Mouse (Mus musculus) C2C12 (cell line): ENCODE data around the gene Heatr1. TPM values are rescaled to one million over a fixed set of nuclear protein-coding genes. Genes with fewer than 3 reads are reported as not detected.

ENCODE experiments used
- H3K27me3 ChIP-seq: one replicate; pipeline ENCODE4 v1.6.1; 2011; ENCODE audit not compliant: control insufficient read depth, insufficient read depth, insufficient read length
- H3K36me3 ChIP-seq: one replicate; pipeline ENCODE4 v1.6.1; 2011; ENCODE audit not compliant: control insufficient read depth, insufficient read depth
- H3K4me3 ChIP-seq: one replicate; pipeline ENCODE4 v1.5.1; 2011; ENCODE audit warnings: mild to moderate bottlenecking, control low read depth; ENCODE audit not compliant: poor library complexity, insufficient read depth, severe bottlenecking
- H3K79me2 ChIP-seq: one replicate; pipeline ENCODE4 v1.6.1; 2011; ENCODE audit not compliant: control insufficient read depth, insufficient read depth
- H3K79me3 ChIP-seq: one replicate; pipeline ENCODE4 v1.6.1; 2011; ENCODE audit warnings: low read depth, control low read depth
- H3ac ChIP-seq: one replicate; pipeline ENCODE3; 2011; ENCODE audit warnings: low read depth; ENCODE audit not compliant: control insufficient read depth, insufficient read length
- CEBPB ChIP-seq: IDR thresholded peaks from one replicate; pipeline ENCODE4 v1.6.1; 2011; ENCODE audit warnings: low read depth, mild to moderate bottlenecking, control low read depth, moderate library complexity
- CTCF ChIP-seq: IDR thresholded peaks from one replicate; pipeline ENCODE4 v1.5.1; 2011; ENCODE audit not compliant: control insufficient read depth, insufficient read depth, insufficient read length
- FOSL1 ChIP-seq: IDR thresholded peaks from one replicate; pipeline ENCODE4 v1.8.0; 2011; ENCODE audit warnings: mild to moderate bottlenecking, low read length; ENCODE audit not compliant: poor library complexity, insufficient read depth, severe bottlenecking
- MAX ChIP-seq: IDR thresholded peaks from one replicate; pipeline ENCODE4 v1.6.1; 2011; ENCODE audit warnings: mild to moderate bottlenecking, control low read depth
- MYOD1 ChIP-seq: IDR thresholded peaks from one replicate; pipeline ENCODE4 v1.6.1; 2011; ENCODE audit warnings: low read depth; ENCODE audit not compliant: control insufficient read depth, insufficient read length
- MYOG ChIP-seq: IDR thresholded peaks from one replicate; pipeline ENCODE4 v1.6.1; 2011; ENCODE audit not compliant: control insufficient read depth, insufficient read length; ENCODE audit errors: extremely low read depth
- USF1 ChIP-seq: IDR thresholded peaks from one replicate; pipeline ENCODE4 v1.6.1; 2011; ENCODE audit warnings: low read depth, mild to moderate bottlenecking, control low read depth, moderate library complexity
- polyA plus RNA-seq: library from polyadenylated mRNA; unstranded; fragments of >200 nt; fragmentation: generic; extraction: Trizol; gene quantifications from one replicate; pipeline ENCODE4 v1.2.1, GENCODE M21; 2012; ENCODE audit warnings: missing spikeins

Heatr1 gene
- polyA plus RNA-seq, 1 experiment = 27.6 TPM

DNA sequence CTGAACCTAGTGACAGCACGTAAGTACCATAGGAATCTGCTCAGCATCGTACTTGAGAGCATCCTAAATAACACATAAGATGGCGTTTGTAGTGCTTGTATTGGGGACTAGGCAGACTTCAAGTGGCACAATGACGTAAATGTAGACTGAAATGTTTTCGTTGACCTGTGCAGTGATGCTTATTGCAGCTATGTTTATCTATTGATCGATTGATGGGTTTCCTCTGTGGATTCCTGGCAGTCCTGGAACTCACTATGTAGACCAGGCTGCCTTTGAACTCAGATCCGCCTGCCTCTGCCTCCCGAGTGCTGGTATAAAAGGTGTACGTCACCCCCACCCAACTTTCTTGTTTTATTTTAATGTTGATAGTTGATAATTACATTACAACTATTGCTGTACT, 25.8 kb downstream of the Heatr1 start:
- H3K36me3 ChIP-seq = peaks cover 93% of the 10 kb centered on the region
- no peak overlapping the region for H3ac ChIP-seq
- H3K4me3 ChIP-seq = no peak overlapping the region
- H3K27me3 ChIP-seq = no peaks in the 10 kb centered on the region
- no peak for TF ChIP-seq MYOG
- no peak for TF ChIP-seq CEBPB
- TF ChIP-seq MYOD1 = no peak
- TF ChIP-seq FOSL1 = no peak
- TF ChIP-seq CTCF = no peak
- TF ChIP-seq MAX = no peak
- no peak for TF ChIP-seq USF1
- H3K79me3 ChIP-seq = no peaks in the 10 kb centered on the region
- no peaks in the 10 kb centered on the region for H3K79me2 ChIP-seq

DNA sequence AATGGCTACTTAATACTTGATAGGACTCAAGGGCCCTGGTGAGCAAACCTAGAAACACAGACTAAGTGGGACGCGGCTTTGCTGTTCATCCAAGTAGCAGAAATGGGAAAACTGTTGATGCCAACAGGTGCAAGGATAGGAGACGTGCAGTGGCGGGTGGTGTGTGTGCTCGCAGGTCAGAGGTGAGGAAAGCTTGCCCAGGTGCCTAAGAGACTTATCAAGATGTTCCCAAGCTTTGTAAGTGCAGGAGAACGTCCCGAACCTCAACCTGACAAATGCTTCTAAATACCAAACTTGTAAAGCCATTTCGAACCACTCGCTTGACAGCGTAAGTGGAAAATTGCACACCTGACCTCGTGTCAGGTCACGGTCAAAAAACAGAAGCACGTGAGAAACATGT, 33.7 kb downstream of the Heatr1 start:
- H3K4me3 ChIP-seq = no peak overlapping the region
- H3ac ChIP-seq = no peak overlapping the region
- H3K36me3 ChIP-seq = peaks cover 87% of the 10 kb centered on the region
- H3K79me3 ChIP-seq = no peaks in the 10 kb centered on the region
- no peaks in the 10 kb centered on the region for H3K79me2 ChIP-seq
- no peaks in the 10 kb centered on the region for H3K27me3 ChIP-seq
- TF ChIP-seq USF1 = no peak
- TF ChIP-seq MYOD1 = no peak

DNA sequence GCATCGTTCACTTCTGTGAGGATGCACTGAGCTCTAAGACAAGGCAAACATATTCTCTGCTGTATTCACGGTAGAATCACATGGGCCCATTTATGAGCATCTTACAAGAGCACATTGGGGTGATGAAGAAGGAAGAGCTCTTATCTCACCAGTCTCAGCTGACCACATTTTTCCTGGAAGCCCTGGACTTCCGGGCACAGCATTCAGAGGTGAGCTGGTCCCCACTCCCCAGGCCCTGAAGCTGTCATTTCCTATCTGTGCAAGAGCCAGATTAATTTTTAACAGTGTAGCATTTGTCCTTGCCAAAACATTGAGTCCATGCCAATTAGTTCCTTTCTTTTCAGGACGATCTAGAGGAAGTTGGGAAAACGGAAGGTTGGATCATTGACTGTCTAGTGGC, 39.0 kb downstream of the Heatr1 start:
- H3K36me3 ChIP-seq = peaks cover 94% of the 10 kb centered on the region
- H3K79me2 ChIP-seq = no peaks in the 10 kb centered on the region

DNA sequence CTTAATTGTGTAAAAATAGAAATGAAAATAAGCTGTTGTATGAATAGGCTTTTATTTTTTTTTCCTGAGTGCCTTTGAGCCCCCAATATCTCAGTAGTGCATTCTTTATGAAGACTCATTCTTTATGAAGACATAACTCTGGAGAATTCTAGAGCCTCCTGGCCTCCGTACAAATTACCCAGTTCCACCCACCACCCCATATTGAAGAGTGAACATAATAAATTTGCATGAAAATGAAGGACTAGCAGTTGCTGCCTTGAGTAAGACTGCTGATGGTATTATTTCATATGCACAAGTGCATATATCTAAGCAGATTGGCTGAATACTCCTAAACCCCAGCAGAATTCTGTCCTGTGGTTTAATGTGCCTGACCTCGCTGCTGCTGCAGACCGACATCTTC, 44.8 kb downstream of the Heatr1 start:
- TF ChIP-seq USF1 (no peak), MYOG (no peak), MAX (no peak), FOSL1 (no peak), MYOD1 (no peak), CTCF (no peak), CEBPB (no peak)
- H3ac ChIP-seq = no peak overlapping the region
- H3K4me3 ChIP-seq = no peak overlapping the region
- no peaks in the 10 kb centered on the region for H3K27me3 ChIP-seq
- peaks cover 81% of the 10 kb centered on the region for H3K36me3 ChIP-seq
- no peaks in the 10 kb centered on the region for H3K79me2 ChIP-seq
- H3K79me3 ChIP-seq = no peaks in the 10 kb centered on the region

More for the DNA sequence above, 39.0 kb downstream of the Heatr1 start:
- H3K27me3 ChIP-seq = no peaks in the 10 kb centered on the region
- no peaks in the 10 kb centered on the region for H3K79me3 ChIP-seq
- H3ac ChIP-seq = no peak overlapping the region
- TF ChIP-seq USF1 (no peak), MAX (no peak), MYOG (no peak), CTCF (no peak), MYOD1 (no peak), FOSL1 (no peak), CEBPB (no peak)
- no peak overlapping the region for H3K4me3 ChIP-seq

DNA sequence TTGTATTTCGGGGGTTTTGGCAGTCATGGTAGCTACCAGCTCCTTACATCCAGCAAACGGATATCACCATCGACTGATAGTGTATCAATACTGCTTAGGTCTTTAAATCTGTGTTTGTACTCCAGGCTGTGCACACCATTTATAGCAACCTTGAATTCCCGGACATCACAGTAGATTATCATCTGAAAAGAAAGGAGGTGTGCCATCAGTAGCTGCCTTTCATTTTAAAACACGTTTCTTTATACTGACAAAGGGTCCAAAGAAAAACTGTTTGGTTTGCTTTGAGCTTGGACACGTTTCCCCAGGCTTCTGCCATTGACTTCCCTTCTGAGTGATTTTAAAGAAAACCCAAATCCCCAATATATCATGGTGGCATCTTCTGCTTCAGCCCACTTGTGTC, 46.0 kb downstream of the Heatr1 start:
- H3K27me3 ChIP-seq = no peaks in the 10 kb centered on the region
- H3K79me3 ChIP-seq = no peaks in the 10 kb centered on the region
- peaks cover 71% of the 10 kb centered on the region for H3K36me3 ChIP-seq
- no peak for TF ChIP-seq CTCF
- TF ChIP-seq CEBPB = no peak
- no peak for TF ChIP-seq MAX
- TF ChIP-seq MYOD1 = no peak
- TF ChIP-seq FOSL1 = no peak
- TF ChIP-seq USF1 = no peak
- no peak for TF ChIP-seq MYOG
- no peaks in the 10 kb centered on the region for H3K79me2 ChIP-seq
- no peak overlapping the region for H3K4me3 ChIP-seq
- no peak overlapping the region for H3ac ChIP-seq

DNA sequence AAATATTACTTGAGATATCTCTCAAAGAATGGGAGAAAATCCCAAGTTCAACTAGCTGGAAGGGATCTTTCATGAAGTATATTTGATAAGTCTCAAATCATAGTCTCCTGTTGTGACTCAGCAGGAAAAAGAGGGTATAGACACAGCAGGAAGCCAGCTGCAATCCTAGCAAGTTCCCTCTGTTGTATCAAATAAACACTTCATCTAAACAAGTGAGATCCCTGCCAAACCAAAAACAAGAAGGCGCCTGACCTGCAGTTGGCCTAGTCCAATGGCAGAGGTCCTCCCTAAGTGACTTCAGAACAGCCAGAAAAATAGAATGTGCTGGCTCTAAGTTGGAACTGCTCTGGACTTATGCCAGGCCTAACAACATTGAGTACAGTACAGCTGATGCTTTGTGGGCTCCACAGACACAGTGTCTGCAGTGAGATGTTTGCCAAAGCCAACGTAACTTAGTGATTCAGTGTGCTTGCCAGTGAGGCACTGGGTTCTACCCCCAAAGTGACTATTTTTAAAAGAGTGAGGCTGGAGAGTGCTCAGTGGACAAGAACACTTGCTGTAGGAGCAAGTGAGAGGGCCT, 47.3 kb downstream of the Heatr1 start:
- Histone ChIP-seq H3K79me3 (no peaks in the 10 kb centered on the region), H3K79me2 (no peaks in the 10 kb centered on the region), H3K27me3 (no peaks in the 10 kb centered on the region), H3K4me3 (no peak overlapping the region), H3K36me3 (peaks cover 71% of the 10 kb centered on the region), H3ac (no peak overlapping the region)
- no peak for TF ChIP-seq CTCF
- no peak for TF ChIP-seq MYOG
- no peak for TF ChIP-seq MYOD1
- TF ChIP-seq CEBPB = no peak
